Mouse (Mus musculus) MN1 (cell line): Measurements from ENCODE around the gene Vezf1.
A peak's percentile ranks its signal among the peaks of the same experiment; 100 is the strongest.
"Not testable (repeated sequence)": the region's sequence is repeated elsewhere in the genome, so short reads cannot be mapped to it uniquely, and the experiment has no call there.

Experiments
- DNase-seq: peaks from one replicate; pipeline ENCODE4 v3.0.0-alpha.2; 2016; ENCODE audit warnings: low spot score

The Vezf1 gene

GRCm38 (mm10) chr11:88067586-88068410, at the start of gene Vezf1:
Gene Vezf1 (plus strand): TSS chr11:88068279.
- DNase-seq: peak; percentile 80

DNA sequence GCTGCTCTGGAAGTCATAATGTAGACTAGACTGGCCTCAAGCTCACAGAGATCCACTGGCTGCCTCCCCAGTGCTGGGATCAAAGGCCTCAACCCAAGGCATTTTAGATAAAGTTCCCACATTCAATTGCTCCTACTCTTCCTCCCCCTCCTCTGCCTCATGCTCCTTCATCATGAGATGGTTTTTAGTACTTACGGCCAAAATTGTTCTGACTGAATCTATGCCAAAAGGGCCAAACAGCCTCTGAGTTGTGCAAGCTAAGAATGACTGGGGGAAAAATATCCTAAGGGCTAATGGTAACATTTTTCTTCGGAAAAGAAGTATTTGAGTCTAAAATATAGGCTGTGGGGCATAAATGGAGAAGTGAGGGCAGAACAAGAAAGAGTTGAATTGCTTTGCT, 44.1 kb upstream of the Vezf1 start:
- no peak for DNase-seq

- DNase-seq: peak; percentile 34
Measured at GRCm38 (mm10) chr11:88027391-88028035, 40.6 kb upstream of the Vezf1 start.

DNA sequence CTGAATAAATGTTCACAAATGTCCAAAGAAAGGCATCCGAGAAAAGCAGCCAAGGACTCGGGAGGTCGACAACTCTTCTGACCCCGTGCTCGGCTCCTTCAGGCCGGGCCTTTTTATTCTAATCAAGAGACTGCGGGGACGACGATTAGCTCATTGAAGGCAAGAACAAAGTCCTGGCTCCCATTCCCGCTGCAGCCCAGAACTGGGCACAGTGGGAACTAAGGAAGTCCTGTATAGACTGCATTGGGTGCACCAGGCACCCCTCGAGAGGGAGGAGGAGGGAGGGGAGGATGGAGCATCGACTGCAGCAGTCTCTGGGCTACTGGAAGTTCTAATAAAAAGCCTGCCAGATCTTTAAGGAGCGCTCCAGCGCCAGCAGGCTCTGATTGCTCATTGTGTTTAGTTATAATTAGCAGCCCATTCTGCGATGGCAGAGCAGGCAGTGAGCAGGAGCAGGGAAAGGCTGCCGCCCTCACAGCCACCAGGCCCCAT, 39.8 kb upstream of the Vezf1 start:
- no peak for DNase-seq

DNA sequence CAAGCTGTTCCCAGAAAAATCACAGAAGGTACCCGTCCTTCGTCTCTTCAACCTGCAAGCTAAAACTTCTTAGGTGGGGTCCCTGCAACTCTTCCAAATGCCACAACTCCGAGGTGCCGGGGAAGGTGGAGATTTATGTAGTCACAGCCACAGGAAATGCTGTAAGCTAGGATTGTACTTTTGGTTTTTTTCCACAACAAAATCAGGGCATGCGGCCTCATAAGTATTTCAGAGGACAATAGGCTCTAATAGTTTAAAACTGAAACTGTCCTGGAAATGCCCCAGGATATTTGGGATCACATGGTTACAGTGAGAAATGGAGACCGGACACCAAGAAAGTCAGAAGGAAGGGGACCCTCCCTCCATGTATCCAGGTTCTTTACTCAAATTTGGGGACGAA, 37.9 kb upstream of the Vezf1 start:
- DNase-seq: no peak

DNA sequence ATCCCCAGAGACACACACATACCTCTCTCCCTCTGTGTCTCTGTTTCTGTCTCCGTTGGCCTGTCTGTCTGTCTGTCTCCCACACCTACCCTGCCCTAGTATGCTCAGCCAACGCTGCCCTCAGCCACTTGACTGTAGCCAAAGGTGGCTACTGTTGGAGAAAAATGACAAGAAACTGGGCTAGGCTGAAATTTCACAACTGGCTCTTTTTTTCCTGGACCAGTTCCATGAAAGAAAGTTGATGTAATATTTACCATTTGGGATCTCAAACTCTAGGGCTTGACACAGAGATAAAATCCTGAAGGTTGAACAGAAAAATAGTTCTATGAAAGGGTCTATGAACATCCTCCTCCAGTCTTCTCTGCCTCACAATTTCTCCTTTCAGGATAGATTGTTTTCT, 37.2 kb upstream of the Vezf1 start:
- DNase-seq: no peak

DNA sequence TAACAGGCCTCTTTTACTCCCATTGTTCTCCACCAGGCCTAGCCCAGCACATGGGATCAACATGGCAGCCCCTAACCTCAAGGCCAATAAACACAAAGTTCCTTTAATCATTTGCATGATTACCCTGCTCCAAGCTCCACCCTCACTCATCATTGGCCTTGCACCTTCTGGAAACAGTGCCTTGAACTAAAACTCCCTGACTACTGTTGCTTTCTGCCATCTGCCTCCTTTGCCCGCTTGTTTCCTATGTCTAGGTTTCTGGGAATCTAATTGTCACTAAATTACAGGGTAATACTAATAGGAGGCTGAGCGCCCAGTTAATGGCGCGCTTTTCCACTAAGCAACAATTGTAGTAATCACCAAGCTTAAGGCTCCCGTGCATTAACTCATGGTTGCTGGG, 36.3 kb upstream of the Vezf1 start:
- DNase-seq: no peak

DNA sequence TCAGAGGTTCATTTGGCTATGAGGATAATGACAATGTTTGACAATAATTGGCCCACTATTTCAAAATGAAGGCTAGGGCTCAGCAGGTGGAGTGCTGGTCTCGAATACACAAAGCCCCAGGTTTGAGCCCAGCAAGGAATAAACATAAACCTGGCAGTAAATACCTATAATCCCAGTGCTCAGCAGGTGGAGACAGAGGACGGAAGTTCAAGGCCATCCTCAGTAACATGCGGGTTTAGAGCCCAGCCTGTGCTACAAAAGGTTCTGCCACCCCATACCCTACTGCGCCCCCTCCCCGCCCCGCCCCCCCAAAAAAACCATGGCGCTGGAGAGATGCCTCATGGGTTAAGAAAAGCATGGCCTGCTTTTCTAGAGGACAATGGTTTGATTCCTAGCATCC, 32.1 kb upstream of the Vezf1 start:
- DNase-seq: no peak

- DNase-seq: no peak
Measured at GRCm38 (mm10) chr11:88036761-88037251, 31.3 kb upstream of the Vezf1 start.

DNA sequence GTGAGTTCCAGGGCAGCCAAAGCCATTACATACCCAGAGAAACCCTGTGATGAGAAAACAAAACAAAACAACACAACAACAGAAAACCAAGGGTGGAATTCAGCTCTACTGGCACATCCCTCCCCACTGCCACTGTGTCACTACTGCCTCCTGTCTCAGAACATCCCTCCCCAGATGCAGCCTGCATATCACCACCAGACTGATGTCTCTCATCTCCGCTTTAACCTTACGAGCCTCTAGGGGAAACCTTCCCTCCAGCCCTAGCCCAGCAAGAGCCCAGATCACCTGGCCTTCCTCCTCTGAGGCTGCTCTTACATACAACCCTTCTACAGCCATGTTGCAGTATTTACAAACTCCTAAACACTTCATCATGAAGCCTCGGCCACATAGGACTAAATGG, 30.7 kb upstream of the Vezf1 start:
- DNase-seq: no peak

DNA sequence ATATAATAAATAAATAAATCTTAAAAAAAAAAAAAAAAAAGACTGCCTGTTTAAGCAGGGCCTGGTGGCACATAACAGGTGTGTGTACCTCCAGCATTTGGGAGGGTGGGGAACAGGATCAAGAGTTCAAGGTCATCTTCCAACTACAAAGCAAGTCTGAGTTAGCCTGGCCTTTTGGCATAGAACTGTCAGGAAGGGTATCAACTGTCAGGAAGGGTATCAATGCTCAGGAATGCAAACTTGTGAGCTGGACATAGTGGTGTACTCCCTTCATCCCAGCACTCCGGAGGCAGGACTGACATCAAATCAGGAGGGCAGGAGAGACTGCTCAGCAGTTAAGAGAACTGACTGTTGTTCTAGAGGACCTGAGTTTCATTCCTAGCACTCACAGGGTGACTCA, 29.0 kb upstream of the Vezf1 start:
- no peak for DNase-seq

DNA sequence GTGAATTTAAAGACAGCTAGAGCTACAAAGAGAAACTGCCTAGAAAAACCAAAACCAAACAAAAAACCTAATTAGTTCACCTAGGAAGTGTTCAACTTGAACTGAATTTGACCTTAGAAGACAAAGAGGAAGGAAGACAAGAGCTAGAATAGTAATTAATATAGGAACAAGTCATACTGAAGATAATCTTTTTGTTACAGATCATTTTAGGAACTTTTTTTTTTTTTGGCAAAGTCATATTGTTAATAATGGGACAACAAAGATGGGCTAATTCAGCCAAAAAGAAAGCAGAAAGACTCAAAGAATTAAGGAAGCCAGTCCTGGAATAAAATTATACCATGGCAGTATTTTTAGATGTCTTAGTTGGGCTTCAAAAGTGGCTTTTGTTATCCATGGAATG, 23.8 kb upstream of the Vezf1 start:
- no peak for DNase-seq

- DNase-seq: not testable (repeated sequence)
Measured at GRCm38 (mm10) chr11:88045159-88045558, 22.9 kb upstream of the Vezf1 start.

DNA sequence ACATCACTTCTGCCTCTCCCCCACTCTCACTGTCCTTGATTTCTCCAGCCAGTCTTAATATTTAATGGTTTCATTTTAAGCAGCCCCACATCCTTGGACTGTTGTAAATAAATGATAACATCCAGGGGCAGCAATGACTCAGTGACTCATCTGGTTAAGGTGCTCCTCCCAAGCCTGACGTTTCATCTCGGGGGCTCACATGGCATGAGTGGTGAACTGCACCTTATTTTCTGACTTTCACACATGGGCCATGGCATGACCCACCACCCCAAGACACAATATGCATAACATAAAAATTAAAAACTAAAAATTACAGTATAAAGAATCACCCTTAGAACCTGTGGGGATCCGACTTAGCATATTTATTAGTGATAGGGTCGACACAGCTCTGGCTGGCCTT, 22.2 kb upstream of the Vezf1 start:
- DNase-seq: peak; percentile 24

DNA sequence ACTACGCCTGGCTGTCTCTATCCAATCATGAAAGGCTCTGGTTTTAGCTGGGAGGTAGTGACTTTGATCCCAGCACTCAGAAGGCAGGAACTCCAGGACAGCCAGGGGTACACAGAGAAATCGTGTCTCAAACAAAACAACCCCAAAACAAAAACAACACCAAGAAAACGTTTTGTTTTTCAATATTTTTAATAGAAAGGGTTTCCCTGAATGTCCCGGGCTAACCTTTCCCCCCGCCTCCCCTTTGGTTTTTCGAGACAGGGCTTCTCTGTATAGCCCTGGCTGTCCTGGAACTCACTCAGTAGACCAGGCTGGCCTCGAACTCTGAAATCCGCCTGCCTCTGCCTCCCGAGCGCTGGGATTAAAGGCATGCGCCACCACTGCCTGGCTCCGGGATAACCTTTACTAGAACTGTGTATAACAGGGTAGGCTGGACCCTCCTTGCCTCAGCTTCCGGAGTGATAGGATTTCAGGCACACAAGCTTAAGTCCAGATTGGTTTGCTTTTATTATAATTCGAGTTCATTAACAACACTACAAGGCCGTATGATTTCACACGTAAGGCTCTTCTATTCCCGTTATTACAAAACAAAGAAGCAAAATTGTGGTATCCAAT, 21.6 kb upstream of the Vezf1 start:
- peak; percentile 68 for DNase-seq

DNA sequence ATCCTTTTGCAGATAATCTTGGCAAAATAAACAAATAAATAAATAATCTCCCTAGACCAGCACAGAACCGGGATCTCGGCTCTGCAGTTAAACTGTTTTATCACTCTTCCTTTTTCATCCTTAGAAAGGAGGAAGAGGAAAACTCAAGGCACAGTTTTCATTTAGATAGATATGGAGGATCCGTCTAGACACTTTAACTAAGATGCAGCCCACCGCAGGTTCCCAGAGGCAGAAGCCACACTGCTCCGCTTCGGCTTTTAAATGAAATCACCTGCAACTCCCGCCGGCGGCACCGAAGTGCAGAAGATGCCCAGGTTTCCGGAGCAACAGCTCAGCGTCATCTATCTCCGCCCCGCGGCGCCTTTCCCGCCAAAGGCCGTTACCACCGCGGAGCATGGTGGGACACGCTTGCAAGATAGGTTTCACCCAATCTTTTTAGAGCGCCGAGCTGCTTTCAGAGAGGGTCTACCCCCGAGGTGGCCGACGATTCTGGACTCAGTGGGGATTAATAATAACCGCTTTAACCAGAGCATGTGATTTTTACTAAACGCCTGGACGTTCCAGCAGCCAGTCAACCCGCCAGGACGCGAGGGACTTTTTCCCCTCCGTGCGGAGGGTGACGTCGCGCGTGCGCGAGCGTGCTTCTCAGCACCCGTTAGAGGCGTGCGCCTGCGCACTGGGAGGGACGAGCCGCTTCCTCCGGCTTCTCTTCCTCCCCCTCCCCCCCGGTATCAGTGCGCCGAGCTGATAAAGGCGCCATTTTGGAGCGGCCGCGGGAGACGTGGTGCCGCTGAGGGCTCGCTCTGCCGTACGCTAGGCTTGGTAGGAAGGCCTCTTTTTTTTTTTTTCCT, 20.9 kb upstream of the Vezf1 start, which contains the start of gene Srsf1:
TSS of gene Srsf1 (plus strand) at position 430 of the 851 bp plus-strand sequence.
- DNase-seq: peak; percentile 98

- DNase-seq: peak; percentile 61
Measured at GRCm38 (mm10) chr11:88047871-88048531, 20.1 kb upstream of the Vezf1 start.

DNA sequence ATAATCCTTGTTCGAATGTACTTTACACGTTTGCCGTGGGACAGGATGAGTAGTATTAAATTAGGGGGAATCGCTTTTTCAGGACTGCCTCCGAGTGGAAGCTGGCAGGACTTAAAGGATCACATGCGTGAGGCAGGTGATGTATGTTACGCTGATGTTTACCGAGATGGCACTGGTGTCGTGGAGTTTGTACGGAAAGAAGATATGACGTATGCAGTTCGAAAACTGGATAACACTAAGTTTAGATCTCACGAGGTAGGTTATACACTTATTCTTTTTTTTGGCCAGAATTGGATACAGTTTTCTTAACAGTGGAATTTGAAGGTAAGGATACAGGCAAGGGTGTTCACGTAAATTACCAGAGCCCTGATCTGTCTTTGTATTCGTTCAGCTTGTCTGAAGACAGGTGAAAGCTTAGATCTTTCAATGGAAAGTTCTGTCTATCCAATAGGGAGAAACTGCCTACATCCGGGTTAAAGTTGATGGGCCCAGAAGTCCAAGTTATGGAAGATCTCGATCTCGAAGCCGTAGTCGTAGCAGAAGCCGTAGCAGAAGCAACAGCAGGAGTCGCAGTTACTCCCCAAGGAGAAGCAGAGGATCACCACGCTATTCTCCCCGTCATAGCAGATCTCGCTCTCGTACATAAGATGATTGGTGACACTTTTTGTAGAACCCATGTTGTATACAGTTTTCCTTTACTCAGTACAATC, 19.0 kb upstream of the Vezf1 start:
- peak; percentile 42 for DNase-seq

GRCm38 (mm10) chr11:88049732-88050131, 18.3 kb upstream of the Vezf1 start:
- DNase-seq: no peak

DNA sequence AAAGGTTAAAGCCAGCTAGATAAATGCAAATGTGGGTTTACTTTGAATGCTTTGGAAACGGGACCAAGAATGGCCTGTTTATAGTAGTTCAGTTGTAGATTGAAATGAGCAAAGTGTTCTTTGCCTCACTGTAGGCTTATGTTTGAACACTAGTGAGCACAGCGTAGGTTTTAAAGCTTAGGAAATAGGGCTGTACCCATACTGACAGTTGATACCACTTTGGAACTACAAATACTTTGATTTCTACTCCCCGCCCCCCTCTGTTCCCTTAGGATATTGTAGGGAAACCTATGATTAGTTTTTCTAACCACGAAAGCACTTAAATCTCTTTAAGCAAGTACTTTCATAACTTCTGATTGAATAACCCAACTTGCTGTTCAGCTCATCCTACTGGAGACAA, 15.4 kb upstream of the Vezf1 start:
- no peak for DNase-seq

- DNase-seq: no peak
Measured at GRCm38 (mm10) chr11:88053821-88054220, 14.3 kb upstream of the Vezf1 start.
